Mouse (Mus musculus) liver, adult 2 months (tissue): ENCODE measurements around the gene Pgp.

Source experiments
- CTCF ChIP-seq: fragments of 200-500 bp; IDR thresholded peaks from 2 replicates; pipeline ENCODE4 v1.5.1; 2011; ENCODE audit warnings: low read depth, low read length, control low read depth
- POLR2A ChIP-seq: fragments of 200-500 bp; IDR thresholded peaks from 2 replicates; pipeline ENCODE4 v1.6.1; 2011; ENCODE audit warnings: low read length, control low read depth; ENCODE audit not compliant: insufficient read depth; ENCODE audit errors: extremely low read depth

GRCm38 (mm10) chr17:24507806-24508460 is 37.7 kb downstream of the Pgp start:
- no peak for TF ChIP-seq CTCF
- TF ChIP-seq POLR2A, result no peak
